Comparison of ENCODE assay signal across 15 mouse cellular contexts in genomic region chr5:103326412-103326811, GRCm38 (mm10).
"Had no signal": no experiment of that assay in that cellular context is flagged by ENCODE, and none has a peak within 500 bp of the region (broad histone marks: within the 10 kb centered on the region; RNA-seq: fewer than 3 reads in every experiment).

No protein-coding gene starts in this region.

- DNase-seq: lung, adult 18-20 months; lung, embryonic 14.5 days; lung, postnatal 14 days; lung, postnatal 4 days; retina, postnatal 1 day; right cerebral cortex, adult 18-20 months; right cerebral cortex, postnatal 25 days; right cerebral cortex, postnatal 4 days; spleen, adult 18-20 months had no signal

- ATAC-seq: liver, embryonic 12.5 days; midbrain, embryonic 15.5 days had no signal

- H3K27ac ChIP-seq: liver, embryonic 12.5 days; liver, embryonic 14.5 days; midbrain, embryonic 10.5 days; midbrain, embryonic 12.5 days; midbrain, embryonic 15.5 days; neural tube, embryonic 12.5 days had no signal

- H3K36me3 ChIP-seq: liver, embryonic 12.5 days; midbrain, embryonic 10.5 days; midbrain, embryonic 12.5 days; midbrain, embryonic 15.5 days; neural tube, embryonic 12.5 days had no signal

- H3K9me3 ChIP-seq: liver, embryonic 12.5 days; midbrain, embryonic 10.5 days; midbrain, embryonic 12.5 days; midbrain, embryonic 15.5 days; neural tube, embryonic 12.5 days had no signal

- H3K9ac ChIP-seq: liver, embryonic 12.5 days; liver, embryonic 14.5 days; lung, embryonic 14.5 days; midbrain, embryonic 12.5 days; midbrain, embryonic 15.5 days; neural tube, embryonic 12.5 days had no signal

- H3K4me3 ChIP-seq: liver, embryonic 12.5 days; midbrain, embryonic 10.5 days; midbrain, embryonic 12.5 days; midbrain, embryonic 15.5 days; neural tube, embryonic 12.5 days had no signal

- H3K4me2 ChIP-seq: liver, embryonic 12.5 days; lung, embryonic 14.5 days; midbrain, embryonic 12.5 days; midbrain, embryonic 15.5 days; neural tube, embryonic 12.5 days had no signal

- H3K27me3 ChIP-seq: liver, embryonic 12.5 days; midbrain, embryonic 12.5 days; midbrain, embryonic 15.5 days had no signal

- H3K4me1 ChIP-seq: liver, embryonic 12.5 days; midbrain, embryonic 10.5 days; midbrain, embryonic 12.5 days; midbrain, embryonic 15.5 days; neural tube, embryonic 12.5 days had no signal
